Mouse (Mus musculus): Measurements from ENCODE around the gene Trmt2a.

The Trmt2a gene

DNA sequence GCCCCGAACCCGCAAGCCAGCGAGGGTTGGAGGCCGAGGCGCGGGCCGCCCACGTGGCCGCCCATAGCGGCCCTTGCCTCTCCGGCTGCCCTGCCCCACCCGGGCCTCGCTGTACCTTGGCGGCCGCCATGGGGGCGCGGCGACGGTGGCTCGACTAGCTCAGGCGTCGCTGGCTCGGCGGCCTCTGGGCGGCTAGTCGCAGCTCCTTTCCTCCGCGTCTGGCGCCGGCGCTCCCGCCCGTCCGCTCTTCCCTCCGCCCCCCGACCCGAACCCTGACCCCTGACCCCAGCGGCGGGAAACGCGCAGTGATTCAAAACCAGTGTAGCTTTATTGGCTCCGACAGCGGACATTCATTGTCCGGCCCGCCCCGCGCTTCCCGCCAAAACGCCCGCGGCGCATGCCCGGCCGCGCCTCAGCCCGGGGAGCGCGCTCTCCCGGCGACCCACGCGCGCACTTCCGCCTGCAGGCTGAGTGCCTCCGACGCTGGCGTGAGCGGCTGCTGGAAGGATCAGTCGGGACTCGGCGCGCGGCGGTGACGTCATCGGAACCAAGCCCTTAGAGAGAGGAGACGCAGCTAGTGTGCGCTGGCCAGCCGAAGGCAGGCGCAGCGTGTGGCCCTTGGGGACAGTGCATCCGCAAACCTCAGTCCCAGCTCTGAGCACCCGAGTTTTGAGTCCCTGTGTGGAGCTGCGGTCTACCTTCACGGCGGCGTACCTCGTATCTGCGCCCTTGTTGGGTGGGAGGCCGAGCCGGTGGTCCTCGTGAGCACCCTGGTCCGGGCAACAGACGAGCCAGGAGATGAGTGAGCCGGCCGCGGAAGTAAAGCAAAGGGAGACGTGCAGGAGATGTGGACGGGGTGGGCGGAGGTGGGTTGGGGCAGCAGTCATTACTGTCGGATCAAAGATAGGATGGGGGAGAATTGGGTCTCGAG, at the start of gene Trmt2a, which contains the start of gene Ranbp1:
Gene Trmt2a, plus strand, starts transcription at position 247 of the 931 bp plus-strand sequence.
Gene Ranbp1, minus strand, starts transcription at position 300 of the 931 bp plus-strand sequence.
- peak; percentile 49; the same call in 1 of the 2 replicates for TF ChIP-seq GATA4 (IDR thresholded peaks at IDR 0.05; ENCODE audit: insufficient replicate concordance, low read length)

DNA sequence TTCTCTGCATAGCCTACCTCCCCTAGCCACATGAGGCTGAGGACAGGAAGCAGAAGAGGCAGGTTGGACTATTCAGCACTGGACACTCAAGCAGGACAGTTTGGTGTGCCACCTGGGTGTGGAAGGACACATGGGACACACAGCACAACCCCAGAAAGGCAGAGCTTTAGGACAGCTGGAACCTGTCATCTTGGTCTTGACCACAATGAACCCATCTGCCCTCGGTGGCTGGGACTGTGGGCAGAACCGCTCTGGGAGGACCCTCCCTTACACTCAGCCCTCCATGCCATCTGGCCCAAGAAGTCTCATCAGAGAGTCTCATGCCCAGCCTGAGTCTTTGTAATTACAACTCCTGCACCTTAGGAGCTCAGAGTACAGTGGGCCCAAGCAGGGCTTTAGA, 48.4 kb upstream of the Trmt2a start:
- TF ChIP-seq GATA4 (IDR thresholded peaks at IDR 0.05; ENCODE audit: insufficient replicate concordance, low read length), result no peak

DNA sequence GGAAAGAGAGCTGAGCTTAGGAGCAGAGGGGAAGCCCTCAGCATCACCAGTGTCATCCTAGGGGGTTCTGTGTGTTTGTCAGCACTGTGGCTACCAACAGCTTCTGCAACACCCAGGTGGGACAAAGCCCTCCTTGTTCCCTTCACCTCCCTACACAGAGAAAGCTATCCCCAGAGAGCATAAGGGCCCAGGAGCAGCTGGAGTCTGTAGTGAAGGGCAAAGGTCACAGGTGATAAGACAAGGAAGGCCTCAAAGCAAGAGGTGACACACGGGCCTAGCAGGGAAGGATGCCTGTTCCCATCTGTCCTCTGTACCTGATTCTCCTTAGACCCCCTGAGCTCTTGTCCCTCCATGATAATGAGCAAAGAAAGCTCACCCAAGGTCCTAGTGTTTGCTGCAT, 46.9 kb upstream of the Trmt2a start:
- TF ChIP-seq GATA4 (IDR thresholded peaks at IDR 0.05; ENCODE audit: insufficient replicate concordance, low read length), result no peak

DNA sequence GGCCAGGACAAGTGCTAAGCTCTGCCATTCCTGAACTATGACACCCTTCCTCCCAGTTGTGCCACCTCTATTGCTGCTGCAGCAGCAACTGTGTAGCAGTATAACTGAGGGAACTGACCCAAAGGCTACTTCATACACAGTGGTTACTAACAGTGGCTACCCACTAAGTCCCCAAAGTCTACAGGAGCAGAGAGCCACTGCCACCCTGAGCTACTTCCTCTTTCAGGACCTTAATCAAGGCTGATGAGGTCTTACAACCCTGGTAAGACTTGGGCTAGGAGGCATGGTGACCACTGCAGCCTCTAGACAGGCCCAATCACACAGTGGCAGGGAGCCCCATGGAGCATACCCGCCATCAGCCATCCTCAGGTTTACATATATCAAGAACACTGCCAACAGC, 46.4 kb upstream of the Trmt2a start:
- no peak for TF ChIP-seq GATA4 (IDR thresholded peaks at IDR 0.05; ENCODE audit: insufficient replicate concordance, low read length)

DNA sequence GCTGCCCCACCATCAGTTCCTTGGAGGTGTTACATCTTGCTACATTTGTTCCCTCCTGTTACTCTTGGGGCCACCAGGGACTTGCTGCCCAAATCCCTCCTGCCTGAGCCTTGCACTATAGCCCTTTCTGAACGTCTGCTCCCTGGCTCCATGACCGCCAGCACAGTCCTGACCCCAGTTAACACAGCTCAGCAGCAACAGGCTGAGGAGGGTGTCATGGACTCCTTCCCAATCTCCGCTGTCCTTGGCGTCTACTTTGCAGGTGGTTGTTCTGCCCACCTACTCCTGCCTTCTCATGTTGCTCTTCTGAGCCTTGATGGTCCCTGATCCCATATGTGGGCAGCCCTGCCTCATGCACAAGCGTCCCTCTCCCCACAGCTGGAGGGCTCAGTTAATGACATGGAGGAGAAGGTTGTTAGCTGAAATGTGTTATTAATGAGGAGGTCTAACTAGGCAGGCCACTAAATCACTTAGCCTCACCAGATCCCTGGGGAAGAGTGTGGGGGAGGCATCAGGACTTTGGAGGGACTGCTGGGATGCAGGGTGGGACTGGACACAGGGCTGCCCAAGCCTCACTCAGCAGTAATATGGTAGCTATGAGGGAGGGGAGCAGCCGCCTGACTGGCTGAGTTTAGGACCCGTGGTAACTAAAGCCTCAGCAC, 44.9 kb upstream of the Trmt2a start:
- TF ChIP-seq GATA4 (IDR thresholded peaks at IDR 0.05; ENCODE audit: insufficient replicate concordance, low read length), result no peak

DNA sequence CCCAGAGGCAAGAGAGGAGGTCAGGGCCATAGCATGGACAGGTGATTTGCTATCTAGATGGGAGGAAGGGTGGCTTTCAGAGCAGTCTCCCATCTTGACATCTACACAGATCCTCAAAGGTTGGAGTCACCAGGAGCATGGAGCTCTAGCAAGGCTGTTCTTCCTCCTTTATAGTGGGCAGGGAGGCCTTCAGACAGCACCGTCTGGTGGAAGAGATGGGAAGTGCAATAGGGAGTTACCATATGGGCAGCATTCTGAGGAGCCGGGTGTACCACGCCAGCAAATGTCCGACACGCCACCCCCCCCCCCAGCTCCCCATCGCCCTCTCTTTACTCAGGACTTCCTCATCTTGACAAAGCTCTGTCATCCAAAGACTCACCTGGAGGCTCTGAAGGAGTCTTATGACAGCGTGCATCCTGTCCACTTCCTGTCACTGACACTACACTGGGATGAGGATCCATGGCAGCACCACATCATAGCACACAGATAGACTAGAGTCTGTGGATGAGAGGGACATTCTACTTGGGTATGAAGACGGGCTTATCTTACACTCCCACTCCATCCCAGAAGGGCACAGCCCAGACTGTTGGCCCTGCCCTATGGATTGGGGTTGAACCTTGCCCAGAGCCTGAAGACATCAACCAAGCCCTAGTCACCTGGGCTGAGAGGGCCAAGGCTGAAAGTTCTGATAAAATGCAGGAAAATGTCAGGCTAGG, 37.6 kb upstream of the Trmt2a start:
- TF ChIP-seq GATA4 (IDR thresholded peaks at IDR 0.05; ENCODE audit: insufficient replicate concordance, low read length), result no peak

DNA sequence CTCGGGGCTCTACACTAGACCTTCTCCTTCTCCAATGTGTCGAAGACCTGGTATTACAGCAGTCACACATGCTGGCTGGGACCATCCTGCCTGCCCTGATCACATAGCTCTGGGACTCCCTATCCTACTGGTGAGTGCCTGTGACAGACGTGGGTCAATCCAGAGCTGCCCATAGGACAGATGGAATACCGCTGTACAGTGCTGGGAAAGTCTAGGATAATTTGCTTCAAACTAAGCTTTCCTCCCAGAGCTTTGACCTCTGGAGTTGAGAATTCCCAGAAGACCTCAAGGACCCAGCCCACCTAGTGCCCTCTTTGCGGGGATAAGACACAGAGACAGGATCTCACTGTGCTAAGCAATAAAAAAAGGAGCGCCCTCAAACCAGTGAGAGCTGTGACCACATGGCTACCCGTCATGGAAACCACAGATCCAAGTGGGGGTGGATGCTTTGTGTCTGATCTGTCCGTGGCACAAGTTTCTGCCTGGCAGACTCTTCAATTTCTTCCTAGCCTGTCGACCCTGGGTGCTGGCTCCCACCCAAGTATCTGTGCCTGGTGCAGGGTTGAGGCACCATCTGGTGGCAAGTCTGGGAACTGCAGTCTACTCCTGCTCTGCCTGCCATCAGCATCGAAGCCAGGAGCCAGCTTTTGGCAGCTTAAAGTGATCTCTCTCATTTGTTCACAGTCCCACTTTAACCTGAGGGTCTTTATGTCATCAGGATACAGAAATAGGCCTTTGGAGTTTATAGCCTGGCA, 36.9 kb upstream of the Trmt2a start:
- TF ChIP-seq GATA4 (IDR thresholded peaks at IDR 0.05; ENCODE audit: insufficient replicate concordance, low read length), result no peak

DNA sequence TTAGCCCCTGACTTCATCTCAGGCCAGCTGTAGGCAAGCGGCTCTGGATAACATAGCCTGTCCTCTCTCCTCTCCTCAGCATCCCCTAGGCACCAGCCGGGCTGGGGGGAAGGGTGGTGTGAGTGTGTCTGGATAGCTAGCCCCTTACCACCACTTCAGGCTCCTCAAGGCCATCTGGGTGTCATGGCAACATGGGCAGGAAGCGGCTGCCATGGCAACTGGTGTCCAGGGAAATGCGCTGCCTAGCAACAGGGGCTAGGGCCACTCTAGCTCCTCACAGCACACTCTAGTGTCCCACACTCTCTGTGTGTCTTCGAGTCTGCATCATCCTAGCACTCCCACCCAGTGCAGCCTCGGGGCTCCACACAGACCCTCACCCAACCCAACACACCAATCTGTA, 34.8 kb upstream of the Trmt2a start:
- TF ChIP-seq GATA4 (IDR thresholded peaks at IDR 0.05; ENCODE audit: insufficient replicate concordance, low read length), result no peak

DNA sequence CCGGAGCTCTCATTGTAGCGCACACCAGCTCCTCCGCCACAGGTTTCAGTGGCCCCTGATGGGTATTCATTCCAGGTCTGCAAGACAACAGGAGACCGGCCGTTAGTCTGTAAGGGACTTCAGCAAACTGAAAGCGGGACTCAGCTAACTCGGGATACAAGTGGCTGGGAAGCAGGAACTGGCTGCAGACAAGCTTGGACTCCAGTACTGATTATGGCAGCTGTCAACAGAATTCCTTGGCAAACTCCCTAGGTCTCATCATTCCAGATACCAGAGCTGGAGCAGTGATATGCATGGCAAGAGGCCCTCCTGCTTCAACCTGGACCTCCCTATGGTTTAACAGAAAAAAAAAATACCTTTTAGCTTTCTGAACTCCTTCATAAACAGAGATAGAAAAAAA, 33.6 kb upstream of the Trmt2a start:
- TF ChIP-seq GATA4 (IDR thresholded peaks at IDR 0.05; ENCODE audit: insufficient replicate concordance, low read length), result no peak

DNA sequence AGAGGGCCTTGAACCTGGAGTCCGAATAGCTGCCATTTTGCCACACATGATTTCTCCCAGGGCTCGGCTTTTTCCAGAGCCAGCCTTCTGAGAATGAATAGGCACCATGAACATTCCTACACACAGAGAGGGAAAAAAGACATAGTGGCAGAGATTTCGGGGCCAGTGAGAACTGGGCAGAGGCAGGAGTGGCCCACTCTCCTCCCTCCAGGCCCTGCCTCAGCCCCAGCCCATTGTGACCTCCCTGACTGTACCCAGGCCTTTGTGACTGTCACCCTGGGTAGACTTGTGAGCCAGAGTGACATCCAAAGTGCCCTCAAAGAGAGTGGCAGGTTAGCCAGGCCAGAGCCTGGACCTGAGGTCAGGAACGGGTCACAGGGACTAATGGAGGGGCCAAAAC, 30.9 kb upstream of the Trmt2a start, which contains the start of gene Ccdc188:
Gene Ccdc188, plus strand, starts transcription at position 301 of the 400 bp plus-strand sequence.
- no peak for TF ChIP-seq GATA4 (IDR thresholded peaks at IDR 0.05; ENCODE audit: insufficient replicate concordance, low read length)

DNA sequence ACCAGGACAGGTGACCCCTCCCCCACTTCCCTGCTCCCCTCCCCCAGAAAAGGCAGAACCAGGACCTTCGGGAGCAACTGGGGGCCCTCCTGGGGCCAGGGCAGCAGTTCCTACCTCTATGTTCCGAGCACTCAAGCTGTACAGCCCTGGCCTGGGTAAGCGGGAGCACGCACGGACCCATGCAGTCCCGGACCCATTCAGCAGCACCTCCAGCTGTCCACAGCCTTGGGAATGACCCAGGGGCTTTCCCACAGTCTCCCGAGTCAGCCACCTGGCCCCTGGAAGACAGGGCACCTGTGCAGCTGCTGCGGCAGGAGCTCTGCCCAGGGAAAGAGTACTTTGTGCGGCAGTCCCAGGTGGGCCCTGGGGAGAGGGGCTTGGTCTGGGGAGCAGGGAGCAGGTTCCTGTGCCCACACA, 29.9 kb upstream of the Trmt2a start:
- no peak for TF ChIP-seq GATA4 (IDR thresholded peaks at IDR 0.05; ENCODE audit: insufficient replicate concordance, low read length)

DNA sequence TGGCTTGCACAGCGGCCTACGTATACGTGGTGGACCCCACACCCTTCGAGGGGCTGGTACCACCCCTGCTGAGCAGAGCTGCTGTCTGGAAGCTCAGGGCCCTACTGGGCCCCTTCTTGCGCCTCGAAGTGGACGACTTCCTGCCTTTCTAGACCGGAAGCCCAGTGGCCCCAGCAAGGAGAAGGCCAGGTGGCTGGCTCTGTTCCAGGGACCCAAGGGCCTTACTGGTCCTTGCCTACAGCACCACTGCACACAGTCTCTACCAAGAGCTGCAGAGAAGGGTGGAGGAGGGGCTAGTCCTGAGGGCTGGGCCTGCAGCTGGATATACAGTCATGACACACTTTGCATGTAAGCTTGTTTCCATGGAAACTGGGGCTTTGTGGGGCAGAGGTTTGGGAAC, 28.5 kb upstream of the Trmt2a start:
- TF ChIP-seq GATA4 (IDR thresholded peaks at IDR 0.05; ENCODE audit: insufficient replicate concordance, low read length), result no peak

DNA sequence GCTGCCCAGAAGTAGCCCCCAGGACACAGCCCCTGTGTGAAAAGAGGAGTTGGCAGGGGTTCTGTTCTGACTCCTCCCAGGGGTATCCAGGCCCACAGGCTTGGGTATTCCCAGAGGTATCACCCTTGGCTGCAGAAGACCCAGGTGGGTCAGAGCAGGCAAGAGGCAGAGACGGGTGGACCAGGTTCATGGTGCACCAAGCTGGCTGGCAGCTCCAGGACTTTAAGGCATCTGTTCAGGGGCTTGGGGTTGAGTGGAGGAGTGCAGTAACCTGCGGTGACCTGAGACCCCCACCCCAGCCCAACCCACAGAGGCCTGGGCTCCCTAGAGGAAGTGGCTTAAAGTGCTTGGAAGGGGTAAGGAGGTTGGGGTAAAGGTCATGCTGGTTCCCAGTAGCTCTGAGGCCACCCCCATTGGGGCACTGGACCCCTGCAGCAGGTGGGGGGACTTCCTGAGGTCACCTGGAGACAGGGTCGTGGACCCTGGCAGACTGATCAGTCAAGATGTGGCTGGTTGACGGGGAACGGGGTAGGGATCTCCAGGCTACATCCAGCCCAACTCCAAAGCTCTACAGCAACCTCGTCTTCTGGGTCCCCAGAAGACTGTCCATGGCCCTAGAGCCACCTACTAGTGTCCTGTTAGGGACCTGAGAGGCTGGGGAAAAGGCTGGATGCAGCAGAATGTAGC, 27.5 kb upstream of the Trmt2a start:
- no peak for TF ChIP-seq GATA4 (IDR thresholded peaks at IDR 0.05; ENCODE audit: insufficient replicate concordance, low read length)

DNA sequence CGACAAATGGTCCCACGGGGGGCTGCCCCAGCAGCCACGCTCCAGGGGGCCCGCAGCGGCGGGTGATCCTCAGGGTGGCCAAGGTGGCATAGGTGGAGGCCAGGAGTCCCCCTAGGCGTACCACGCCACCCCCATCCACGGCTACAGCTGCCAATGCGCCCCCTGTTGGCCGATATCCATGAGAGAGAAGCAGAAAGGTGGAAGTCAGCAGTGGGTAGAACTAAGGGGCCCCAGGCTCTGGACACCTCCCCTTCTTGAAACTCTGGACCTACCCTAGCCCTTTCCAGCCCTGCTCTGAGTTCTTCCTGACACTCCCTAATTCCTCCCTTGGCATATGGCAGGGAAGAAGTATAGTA, 27.0 kb upstream of the Trmt2a start:
- TF ChIP-seq GATA4 (IDR thresholded peaks at IDR 0.05; ENCODE audit: insufficient replicate concordance, low read length), result no peak
